Mouse (Mus musculus): Measurements from ENCODE around the gene Rgs14.

DNA sequence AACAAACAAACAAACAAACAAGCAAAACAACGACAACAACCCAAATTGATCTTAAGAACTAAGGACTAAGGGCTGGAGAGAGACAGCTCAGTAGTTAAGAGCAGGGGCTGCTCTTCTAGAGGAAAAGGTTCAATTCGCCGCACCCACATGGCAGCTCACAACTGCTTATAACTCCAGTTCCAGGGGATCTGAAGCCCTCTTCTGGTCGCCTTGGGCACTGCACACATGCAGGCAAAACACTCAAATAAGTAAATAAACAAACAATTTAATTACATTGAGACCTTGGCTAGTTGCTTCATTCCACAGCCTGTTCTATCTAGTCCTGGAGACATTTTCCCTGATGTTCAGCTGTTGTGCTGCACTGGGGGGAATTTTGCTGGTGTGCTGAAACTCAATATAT lies 23.4 kb downstream of the Rgs14 start:
- TF ChIP-seq GATA1 (IDR thresholded peaks at IDR 0.05; ENCODE audit: low read depth, low read length) = no peak
- TF ChIP-seq CTCF (IDR thresholded peaks at IDR 0.05 in 2 of 3, conservative IDR thresholded peaks at IDR 0.05 in 1 of 3; ENCODE audit: control insufficient read depth in 1 of 3, insufficient read depth in 1 of 3, low read depth in 2 of 3, low read length in 3 of 3, poor library complexity in 1 of 3, severe bottlenecking in 1 of 3) = peak; percentile 75 to 84 (median 79)
- TF ChIP-seq BHLHE40 (IDR thresholded peaks at IDR 0.05; ENCODE audit: borderline replicate concordance, low read depth, low read length) = no peak
